Mouse (Mus musculus): ENCODE measurements around the gene Ppfia3.

GRCm38 (mm10) chr7:45323069-45323468, 43.8 kb downstream of the Ppfia3 start:
- TF ChIP-seq EP300 (IDR thresholded peaks at IDR 0.05; ENCODE audit: low read depth), result no peak
- no peak for TF ChIP-seq CTCF (IDR thresholded peaks at IDR 0.05; ENCODE audit: low read depth)

All from heart, postnatal 0 days (tissue).